Comparison of ENCODE assay signal across 25 mouse cellular contexts in genomic region chr5:25591709-25592108, GRCm38 (mm10).
A peak's percentile ranks its signal among the peaks of the same experiment; 100 is the strongest.
DNase-seq lines count a peak whose midpoint lies in the region; ATAC-seq and TF ChIP-seq lines count a peak whose summit lies in the region.
"Had no signal": no experiment of that assay in that cellular context is flagged by ENCODE, and none has a peak within 500 bp of the region (broad histone marks: within the 10 kb centered on the region; RNA-seq: fewer than 3 reads in every experiment).

No protein-coding gene starts in this region.

- H3K9ac ChIP-seq in kidney, postnatal 0 days (ENCODE audit: low read depth, low read length): no peak overlapping the region
- H3K9ac ChIP-seq: forebrain, postnatal 0 days; intestine, embryonic 15.5 days; limb, embryonic 12.5 days; midbrain, embryonic 12.5 days; neural tube, embryonic 13.5 days; stomach, embryonic 15.5 days had no signal

- intact Hi-C loops in heart, postnatal 36 days (cut with DNase I): no loop called here

- H3K9me3 ChIP-seq in kidney, postnatal 0 days (replicated peaks; ENCODE audit: low read length): no peaks in the 10 kb centered on the region
- H3K9me3 ChIP-seq: intestine, embryonic 15.5 days; limb, embryonic 12.5 days; midbrain, embryonic 12.5 days; neural tube, embryonic 13.5 days; stomach, embryonic 15.5 days had no signal

- no peaks in the 10 kb centered on the region for H3K27me3 ChIP-seq in kidney, postnatal 0 days (ENCODE audit: insufficient read depth, low read length)
- H3K27me3 ChIP-seq: intestine, embryonic 15.5 days; limb, embryonic 12.5 days; megakaryocyte, embryonic 14.5 days; midbrain, embryonic 12.5 days; neural tube, embryonic 13.5 days; stomach, embryonic 15.5 days had no signal

- DNase-seq in kidney, postnatal 0 days (ENCODE audit: low spot score): no peak
- no peak for DNase-seq in kidney, adult 18-20 months
- peak; percentile 57 for DNase-seq in ES-CJ7 (ENCODE audit: low read depth, low spot score)
- DNase-seq in induced T-regulatory cell, adult 2 months (ENCODE audit: low read depth): peak; percentile 14
- DNase-seq in c-Kit-positive CD71-positive TER-119-positive erythroid progenitor cells, embryonic 14.5 days (ENCODE audit: low spot score): no peak
- DNase-seq in gastrocnemius, postnatal 4 days (ENCODE audit: low spot score in 2 of 2): no peak
- no peak for DNase-seq in heart, postnatal 36 days
- DNase-seq: adrenal gland, postnatal 14 days; B cell, adult 2 months; cerebellum, adult 18-20 months; cerebellum, postnatal 14 days; forebrain, postnatal 0 days; heart, postnatal 14 days; kidney, postnatal 25 days; lung, postnatal 4 days; thymus, postnatal 14 days had no signal

- H3K36me3 ChIP-seq in kidney, postnatal 0 days (ENCODE audit: insufficient read depth, low read length): no peaks in the 10 kb centered on the region
- H3K36me3 ChIP-seq: intestine, embryonic 15.5 days; limb, embryonic 12.5 days; midbrain, embryonic 12.5 days; neural tube, embryonic 13.5 days; stomach, embryonic 15.5 days had no signal

- H3K4me1 ChIP-seq in kidney, postnatal 0 days (replicated peaks; ENCODE audit: insufficient read depth, low read length): no peaks in the 10 kb centered on the region
- H3K4me1 ChIP-seq: intestine, embryonic 15.5 days; limb, embryonic 12.5 days; megakaryocyte, embryonic 14.5 days; midbrain, embryonic 12.5 days; neural tube, embryonic 13.5 days; stomach, embryonic 15.5 days had no signal

- no peak overlapping the region for H3K27ac ChIP-seq in kidney, postnatal 0 days
- H3K27ac ChIP-seq: intestine, embryonic 15.5 days; limb, embryonic 12.5 days; midbrain, embryonic 12.5 days; neural tube, embryonic 13.5 days; stomach, embryonic 15.5 days had no signal

- no peak overlapping the region for H3K4me2 ChIP-seq in kidney, postnatal 0 days (ENCODE audit: low read length)
- H3K4me2 ChIP-seq: intestine, embryonic 15.5 days; limb, embryonic 12.5 days; midbrain, embryonic 12.5 days; neural tube, embryonic 13.5 days; stomach, embryonic 15.5 days had no signal

- no peak overlapping the region for H3K4me3 ChIP-seq in kidney, postnatal 0 days (replicated peaks; ENCODE audit: low read depth, low read length)
- H3K4me3 ChIP-seq: erythroblast, embryonic 14.5 days; intestine, embryonic 15.5 days; limb, embryonic 12.5 days; megakaryocyte, embryonic 14.5 days; midbrain, embryonic 12.5 days; myocyte; neural tube, embryonic 13.5 days; stomach, embryonic 15.5 days had no signal

- no peak for ATAC-seq in kidney, postnatal 0 days (replicated peaks; ENCODE audit: low FRiP score, low read depth)
- ATAC-seq: forebrain, postnatal 0 days; hindbrain, embryonic 16.5 days; intestine, embryonic 15.5 days had no signal

- TF ChIP-seq CTCF in kidney, postnatal 0 days (IDR thresholded peaks at IDR 0.05; ENCODE audit: low read depth): 0 out of 2 replicates have a peak, but pooled peaks have one; percentile 2

Comparison
In these comparisons a context has a peak if more than half of its experiments do, and no peak if none do; other contexts are left out.
1. DNase-seq: peak in ES-CJ7 (single experiment) and induced T-regulatory cell, adult 2 months (single experiment); none in kidney, postnatal 0 days (single experiment), kidney, adult 18-20 months (single experiment), c-Kit-positive CD71-positive TER-119-positive erythroid progenitor cells, embryonic 14.5 days (single experiment), gastrocnemius, postnatal 4 days (0 of 2) and heart, postnatal 36 days (0 of 2).